Mouse (Mus musculus) embryo, embryonic 10 days (tissue): Measurements from ENCODE around the gene Spdye4c.

ENCODE experiments used
- DNase-seq: peaks from one replicate; pipeline ENCODE4 v3.0.0-alpha.2; 2015; ENCODE audit warnings: low spot score

The Spdye4c gene

GRCm38 (mm10) chr2:128609286-128609685, 18.3 kb downstream of the Spdye4c start:
- no peak for DNase-seq

GRCm38 (mm10) chr2:128611178-128611577, 20.2 kb downstream of the Spdye4c start:
- no peak for DNase-seq

- DNase-seq, result no peak
Measured at GRCm38 (mm10) chr2:128612275-128612674, 21.3 kb downstream of the Spdye4c start.

- DNase-seq, result no peak
Measured at GRCm38 (mm10) chr2:128613365-128613764, 22.4 kb downstream of the Spdye4c start.

- no peak for DNase-seq
Measured at GRCm38 (mm10) chr2:128615366-128615765, 24.4 kb downstream of the Spdye4c start.

GRCm38 (mm10) chr2:128620578-128620977, 29.6 kb downstream of the Spdye4c start:
- no peak for DNase-seq
